ENCODE assay signal across 8 mouse cellular contexts in the genomic region with DNA sequence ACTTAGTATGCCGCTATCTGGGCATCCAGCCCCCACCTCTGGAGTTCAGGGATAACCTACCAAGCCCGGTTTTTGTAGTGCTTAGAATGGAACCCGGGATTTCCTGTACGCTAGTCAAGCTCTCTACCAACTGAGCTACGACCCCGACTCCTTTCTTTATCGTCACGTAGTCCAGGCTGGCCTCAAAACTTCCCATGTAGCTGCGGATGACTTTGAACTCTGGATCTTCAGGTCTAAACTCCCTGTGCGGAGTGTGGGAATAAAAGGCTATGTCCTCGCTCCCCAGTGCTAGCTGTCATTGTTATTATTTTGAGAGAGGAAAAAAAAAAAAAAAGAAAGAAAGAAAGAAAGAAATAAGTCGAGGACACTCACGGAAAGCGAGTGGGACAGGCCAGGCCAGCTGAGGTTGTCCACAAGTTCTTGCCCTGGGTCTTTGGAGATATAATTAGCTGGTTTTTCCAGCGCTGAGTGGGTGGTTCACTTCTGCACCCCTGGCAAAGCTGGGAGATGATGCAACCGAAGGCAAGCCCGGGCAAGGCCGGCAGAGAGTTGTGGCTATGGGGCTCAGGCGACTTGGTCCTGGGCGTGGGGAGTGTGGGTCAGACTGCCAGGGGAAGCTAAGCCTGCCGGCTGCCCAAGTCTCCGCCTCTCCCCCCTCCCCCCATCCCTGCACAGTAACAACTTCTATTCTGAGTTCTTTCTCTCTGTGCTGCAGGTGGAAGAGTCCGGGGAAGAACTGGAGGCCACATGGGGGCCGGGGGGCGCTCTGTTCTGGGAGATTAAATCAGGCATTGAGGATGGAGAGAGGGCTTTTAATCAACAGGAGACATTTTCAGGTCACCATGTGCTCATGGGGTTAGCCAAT. TPM values are rescaled to one million over a fixed set of nuclear protein-coding genes. Genes with fewer than 3 reads are reported as not detected.
A peak's percentile ranks its signal among the peaks of the same experiment; 100 is the strongest.
DNase-seq lines count a peak whose midpoint lies in the region; ATAC-seq lines count a peak whose summit lies in the region.

No protein-coding gene starts in this region.

- no peaks in the 10 kb centered on the region for H3K9me3 ChIP-seq in forebrain, embryonic 13.5 days (replicated peaks)
- no peaks in the 10 kb centered on the region for H3K9me3 ChIP-seq in limb, embryonic 15.5 days
- no peaks in the 10 kb centered on the region for H3K9me3 ChIP-seq in midbrain, embryonic 15.5 days

- H3K36me3 ChIP-seq in forebrain, embryonic 13.5 days (ENCODE audit: poor library complexity, severe bottlenecking): no peaks in the 10 kb centered on the region
- H3K36me3 ChIP-seq in limb, embryonic 15.5 days: no peaks in the 10 kb centered on the region
- no peaks in the 10 kb centered on the region for H3K36me3 ChIP-seq in midbrain, embryonic 15.5 days (replicated peaks)

- ATAC-seq in forebrain, embryonic 13.5 days: no peak
- no peak for ATAC-seq in limb, embryonic 15.5 days (ENCODE audit: insufficient number of reproducible peaks, low FRiP score, low TSS enrichment, low read depth)
- ATAC-seq in midbrain, embryonic 15.5 days (replicated peaks): no peak

- H3K4me2 ChIP-seq in forebrain, embryonic 13.5 days: peak overlapping the region; percentile 53
- peak overlapping the region; percentile 43 for H3K4me2 ChIP-seq in limb, embryonic 15.5 days
- H3K4me2 ChIP-seq in midbrain, embryonic 15.5 days: peak overlapping the region; percentile 33

- WGBS in forebrain, embryonic 13.5 days: 5% methylated on average over 25 of the region's 25 CpGs
- 11% methylated on average over 25 of the region's 25 CpGs for WGBS in limb, embryonic 15.5 days
- WGBS in midbrain, embryonic 15.5 days: 3% methylated on average over 25 of the region's 25 CpGs

- H3K4me1 ChIP-seq in forebrain, embryonic 13.5 days: peaks cover 35% of the 10 kb centered on the region
- peaks cover 30% of the 10 kb centered on the region for H3K4me1 ChIP-seq in limb, embryonic 15.5 days
- H3K4me1 ChIP-seq in midbrain, embryonic 15.5 days: peaks cover 25% of the 10 kb centered on the region

- H3K27me3 ChIP-seq in forebrain, embryonic 13.5 days: peaks cover 23% of the 10 kb centered on the region
- peaks cover 18% of the 10 kb centered on the region for H3K27me3 ChIP-seq in limb, embryonic 15.5 days
- peaks cover 9% of the 10 kb centered on the region; the same call in 1 of the 2 replicates for H3K27me3 ChIP-seq in midbrain, embryonic 15.5 days (replicated peaks)

- DNase-seq in layer of hippocampus, postnatal 36 days: peak; percentile 30 to 46
- no peak for DNase-seq in layer of hippocampus, adult 8-10 months (ENCODE audit: low spot score in 2 of 2)
- DNase-seq in adrenal gland, adult 18-20 months (ENCODE audit: low spot score in 2 of 2): peak; percentile 49 to 66
- DNase-seq in heart, postnatal 4 days: peak; percentile 72
- DNase-seq in frontal cortex, postnatal 25 days (ENCODE audit: low spot score in 2 of 2): no peak

- H3K4me3 ChIP-seq in forebrain, embryonic 13.5 days: peak overlapping the region; percentile 12
- peak overlapping the region; percentile 27 for H3K4me3 ChIP-seq in limb, embryonic 15.5 days
- peak overlapping the region; percentile 16 for H3K4me3 ChIP-seq in midbrain, embryonic 15.5 days

- 0 out of 2 replicates have a peak overlapping the region, but pooled peaks have one; percentile 34 for H3K9ac ChIP-seq in forebrain, embryonic 13.5 days
- H3K9ac ChIP-seq in limb, embryonic 15.5 days: no peak overlapping the region
- H3K9ac ChIP-seq in midbrain, embryonic 15.5 days: no peak overlapping the region

- H3K27ac ChIP-seq in forebrain, embryonic 13.5 days: no peak overlapping the region; the same call in 1 of the 2 replicates
- peak overlapping the region; percentile 60 for H3K27ac ChIP-seq in limb, embryonic 15.5 days
- peak overlapping the region; percentile 17; the same call in 1 of the 2 replicates for H3K27ac ChIP-seq in midbrain, embryonic 15.5 days

RNA-seq across cellular contexts. Expression of a gene that starts 12.0 kb away (rescaled TPM):
- 10 to 100 TPM; 12.9 to 16.7 TPM for total RNA-seq in layer of hippocampus, postnatal 36 days (2021)
- 10 to 100 TPM in 1 of 4 experiments, 1 to 10 TPM in 3; 7.0 to 12.5 (median 8.8) TPM for total RNA-seq in layer of hippocampus, adult 8-10 months (2022)
- 100 to 1,000 TPM; 100 to 128 TPM for total RNA-seq in adrenal gland, adult 18-20 months (2021)
- 29.3 and 38.6 TPM in 2 replicates for polyA plus RNA-seq in forebrain, embryonic 13.5 days (2015; fragmentation: Nextera tagmentation; extraction: Ambion mirVana)
- 10 to 100 TPM; 55.9 to 57.1 TPM for total RNA-seq in heart, postnatal 4 days (2021)
- 233 and 345 TPM in 2 replicates for polyA plus RNA-seq in limb, embryonic 15.5 days (2015; fragmentation: Nextera tagmentation; extraction: Ambion mirVana)
- 97.7 and 99.9 TPM in 2 replicates for polyA plus RNA-seq in midbrain, embryonic 15.5 days (2015; fragmentation: Nextera tagmentation; extraction: Ambion mirVana)

RNA-seq across cellular contexts. Expression of a gene that starts 35.2 kb away (rescaled TPM):
- not detected for total RNA-seq in layer of hippocampus, postnatal 36 days (2021)
- under 1 TPM in 2 of 4 experiments, not detected in 2; 0.16 to 0.30 TPM for total RNA-seq in layer of hippocampus, adult 8-10 months (2022)
- under 1 TPM; 0.20 to 0.54 TPM for total RNA-seq in adrenal gland, adult 18-20 months (2021)
- 0.18 TPM in 1 of 2 replicates, not detected in the other for polyA plus RNA-seq in forebrain, embryonic 13.5 days (2015; fragmentation: Nextera tagmentation; extraction: Ambion mirVana)
- total RNA-seq in heart, postnatal 4 days (2021): under 1 TPM; 0.47 to 0.57 TPM
- 5.1 and 5.6 TPM in 2 replicates for polyA plus RNA-seq in limb, embryonic 15.5 days (2015; fragmentation: Nextera tagmentation; extraction: Ambion mirVana)
- polyA plus RNA-seq in midbrain, embryonic 15.5 days (2015; fragmentation: Nextera tagmentation; extraction: Ambion mirVana): 0.15 TPM in 1 of 2 replicates, not detected in the other

RNA-seq across cellular contexts. Expression of a gene that starts 46.3 kb away (rescaled TPM):
- total RNA-seq in layer of hippocampus, postnatal 36 days (2021): 100 to 1,000 TPM; 141 to 147 TPM
- 100 to 1,000 TPM; 117 to 141 (median 132) TPM for total RNA-seq in layer of hippocampus, adult 8-10 months (2022)
- 100 to 1,000 TPM; 113 to 119 TPM for total RNA-seq in adrenal gland, adult 18-20 months (2021)
- 751 and 753 TPM in 2 replicates for polyA plus RNA-seq in forebrain, embryonic 13.5 days (2015; fragmentation: Nextera tagmentation; extraction: Ambion mirVana)
- 100 to 1,000 TPM; 224 to 227 TPM for total RNA-seq in heart, postnatal 4 days (2021)
- 513 and 518 TPM in 2 replicates for polyA plus RNA-seq in limb, embryonic 15.5 days (2015; fragmentation: Nextera tagmentation; extraction: Ambion mirVana)
- polyA plus RNA-seq in midbrain, embryonic 15.5 days (2015; fragmentation: Nextera tagmentation; extraction: Ambion mirVana): 429 and 442 TPM in 2 replicates

Comparison
In these comparisons a context has a peak if more than half of its experiments do, and no peak if none do; other contexts are left out.
1. DNase-seq: peak in layer of hippocampus, postnatal 36 days (2 of 2), adrenal gland, adult 18-20 months (2 of 2) and heart, postnatal 4 days (single experiment); none in layer of hippocampus, adult 8-10 months (0 of 2) and frontal cortex, postnatal 25 days (0 of 2).
2. Peak in every context shown above with its lines, with median percentiles within 50 percentile points of each other: H3K4me2 ChIP-seq and H3K4me3 ChIP-seq.